Mouse (Mus musculus) WW6 (cell line): ENCODE measurements at regions not wholly inside any gene's neighbourhood (a gene's known extent, or its start where the extent isn't known, plus 50 kb on each side); places are given as distances from the start of the nearest gene placed in this dataset.

Experiments
- DNase-seq: peaks from one replicate; pipeline ENCODE4 v3.0.0-alpha.2; 2013; ENCODE audit warnings: low read depth, low spot score

- DNase-seq: peak; percentile 13
Observed at GRCm38 (mm10) chr14:59075845-59076745, 66.6 kb downstream of the 1700129C05Rik start.

GRCm38 (mm10) chr14:59072323-59073039 is 70.2 kb downstream of the 1700129C05Rik start:
- DNase-seq: no peak

- DNase-seq: no peak
Observed at GRCm38 (mm10) chr14:59070056-59070455, 72.6 kb downstream of the 1700129C05Rik start.

- no peak for DNase-seq
Observed at GRCm38 (mm10) chr14:59066456-59067220, 76.1 kb downstream of the 1700129C05Rik start.

GRCm38 (mm10) chr14:59063221-59063620 is 79.5 kb downstream of the 1700129C05Rik start:
- DNase-seq: no peak

GRCm38 (mm10) chr14:59056832-59057231 is 85.9 kb downstream of the 1700129C05Rik start:
- DNase-seq: no peak

- no peak for DNase-seq
Observed at GRCm38 (mm10) chr14:59055283-59055682, 87.4 kb downstream of the 1700129C05Rik start.

- no peak for DNase-seq
Observed at GRCm38 (mm10) chr14:59052421-59052820, 90.3 kb downstream of the 1700129C05Rik start.

- DNase-seq: no peak
Observed at GRCm38 (mm10) chr14:59051478-59051879, 91.2 kb downstream of the 1700129C05Rik start.

- no peak for DNase-seq
Observed at GRCm38 (mm10) chr14:59045687-59046086, 97.0 kb downstream of the 1700129C05Rik start.

- no peak for DNase-seq
Observed at GRCm38 (mm10) chr14:59045235-59045634, 97.5 kb downstream of the 1700129C05Rik start.

GRCm38 (mm10) chr14:59042152-59042551 is 100.5 kb downstream of the 1700129C05Rik start:
- no peak for DNase-seq

- peak; percentile 38 for DNase-seq
Observed at GRCm38 (mm10) chr14:59025757-59026156, 116.9 kb downstream of the 1700129C05Rik start.

- DNase-seq: no peak
Observed at GRCm38 (mm10) chr14:59009534-59009933, 133.2 kb downstream of the 1700129C05Rik start.

- DNase-seq: no peak
Observed at GRCm38 (mm10) chr14:58999106-58999778, 143.5 kb downstream of the 1700129C05Rik start.

- DNase-seq: no peak
Observed at GRCm38 (mm10) chr14:58994994-58995393, 147.7 kb downstream of the 1700129C05Rik start.

GRCm38 (mm10) chr14:58989644-58990217 is 153.0 kb downstream of the 1700129C05Rik start:
- no peak for DNase-seq

GRCm38 (mm10) chr14:58987688-58988087 is 155.0 kb downstream of the 1700129C05Rik start:
- no peak for DNase-seq

- no peak for DNase-seq
Observed at GRCm38 (mm10) chr14:58985838-58986237, 156.9 kb downstream of the 1700129C05Rik start.

- DNase-seq: no peak
Observed at GRCm38 (mm10) chr14:58976791-58977190, 165.9 kb downstream of the 1700129C05Rik start.

- DNase-seq: no peak
Observed at GRCm38 (mm10) chr14:58969248-58969647, 173.4 kb downstream of the 1700129C05Rik start.
